Comparison of ENCODE assay signal across 10 mouse cellular contexts in genomic region chr10:80436276-80436675, GRCm38 (mm10). TPM values are rescaled to one million over a fixed set of nuclear protein-coding genes. Genes with fewer than 3 reads are reported as not detected.
A peak's percentile ranks its signal among the peaks of the same experiment; 100 is the strongest.
DNase-seq lines count a peak whose midpoint lies in the region; ATAC-seq lines count a peak whose summit lies in the region.
"Had no signal": no experiment of that assay in that cellular context is flagged by ENCODE, and none has a peak within 500 bp of the region (broad histone marks: within the 10 kb centered on the region; RNA-seq: fewer than 3 reads in every experiment).

No protein-coding gene starts in this region.

- no peaks in the 10 kb centered on the region for H3K27me3 ChIP-seq in liver, embryonic 13.5 days
- H3K27me3 ChIP-seq: Patski had no signal

- no peak for ATAC-seq in liver, embryonic 13.5 days (ENCODE audit: low read depth)
- ATAC-seq: Patski had no signal

- H3K4me2 ChIP-seq in liver, embryonic 13.5 days = peak overlapping the region; percentile 89

- H3K4me3 ChIP-seq in liver, embryonic 13.5 days (replicated peaks) = peak overlapping the region; percentile 20; the same call in 1 of the 2 replicates

- peaks cover 55% of the 10 kb centered on the region for H3K4me1 ChIP-seq in liver, embryonic 13.5 days (replicated peaks)

- DNase-seq in cerebellum, postnatal 10 days = peak; percentile 53 to 57
- no peak for DNase-seq in cerebellum, adult 8-10 months
- peak; percentile 45 to 67 for DNase-seq in spleen, postnatal 10 days (ENCODE audit: low spot score in 2 of 2)
- DNase-seq in spleen, adult 12 weeks (ENCODE audit: low spot score) = no peak
- peak; percentile 49 for DNase-seq in liver, embryonic 13.5 days
- peak; percentile 63 to 71 for DNase-seq in urinary bladder, postnatal 4 days (ENCODE audit: low spot score in 2 of 2)
- no peak for DNase-seq in frontal cortex, adult 2 months (ENCODE audit: extremely low spot score in 1 of 2, low spot score in 1 of 2)
- DNase-seq in layer of hippocampus, postnatal 14 days (ENCODE audit: low spot score in 2 of 2) = no peak

- peak overlapping the region; percentile 50 for H3K9ac ChIP-seq in liver, embryonic 13.5 days

- peaks cover under 1% of the 10 kb centered on the region; the same call in 1 of the 2 replicates for H3K36me3 ChIP-seq in liver, embryonic 13.5 days

- peak overlapping the region; percentile 95 for H3K27ac ChIP-seq in liver, embryonic 13.5 days

- H3K9me3 ChIP-seq in liver, embryonic 13.5 days (replicated peaks) = no peaks in the 10 kb centered on the region

- WGBS in liver, embryonic 13.5 days (ENCODE audit: insufficient replicate concordance) = 19% methylated on average over 9 of the region's 9 CpGs

RNA-seq across cellular contexts. Expression of gene Tcf3, which starts 2.8 kb away (rescaled TPM):
- 55.2 and 56.2 TPM in 2 replicates for polyA plus RNA-seq in liver, embryonic 13.5 days (2015; fragmentation: Nextera tagmentation; extraction: Ambion mirVana)
- 33.5 and 34.2 TPM in 2 replicates for polyA plus RNA-seq in frontal cortex, adult 2 months (2012; rRNA removed)
- total RNA-seq in layer of hippocampus, postnatal 14 days (2021) = 10 to 100 TPM; 33.3 to 35.0 TPM

RNA-seq across cellular contexts. Expression of gene Uqcr11, which starts 29.6 kb away (rescaled TPM):
- 474 and 603 TPM in 2 replicates for polyA plus RNA-seq in liver, embryonic 13.5 days (2015; fragmentation: Nextera tagmentation; extraction: Ambion mirVana)
- 1,306 and 1,773 TPM in 2 replicates for polyA plus RNA-seq in frontal cortex, adult 2 months (2012; rRNA removed)
- total RNA-seq in layer of hippocampus, postnatal 14 days (2021) = 100 to 1,000 TPM; 620 to 655 TPM

RNA-seq across cellular contexts. Expression of gene Mbd3, which starts 36.9 kb away (rescaled TPM):
- polyA plus RNA-seq in liver, embryonic 13.5 days (2015; fragmentation: Nextera tagmentation; extraction: Ambion mirVana) = 81.2 and 87.4 TPM in 2 replicates
- 200 and 215 TPM in 2 replicates for polyA plus RNA-seq in frontal cortex, adult 2 months (2012; rRNA removed)
- 100 to 1,000 TPM; 121 to 131 TPM for total RNA-seq in layer of hippocampus, postnatal 14 days (2021)

RNA-seq across cellular contexts. Expression of gene Mex3d, which starts 48.8 kb away (rescaled TPM):
- 1.0 and 1.1 TPM in 2 replicates for polyA plus RNA-seq in liver, embryonic 13.5 days (2015; fragmentation: Nextera tagmentation; extraction: Ambion mirVana)
- polyA plus RNA-seq in frontal cortex, adult 2 months (2012; rRNA removed) = 17.2 and 17.7 TPM in 2 replicates
- 10 to 100 TPM; 20.3 to 24.2 TPM for total RNA-seq in layer of hippocampus, postnatal 14 days (2021)

RNA-seq across cellular contexts. Expression of gene Onecut3, which starts 58.4 kb away (rescaled TPM):
- polyA plus RNA-seq in liver, embryonic 13.5 days (2015; fragmentation: Nextera tagmentation; extraction: Ambion mirVana) = 0.02 TPM in 1 of 2 replicates, not detected in the other
- polyA plus RNA-seq in frontal cortex, adult 2 months (2012; rRNA removed) = 0.02 and 0.04 TPM in 2 replicates
- total RNA-seq in layer of hippocampus, postnatal 14 days (2021) = not detected
- polyA plus RNA-seq: gonadal fat pad, adult 2 months; Patski had no signal

Comparison
In these comparisons a context has a peak if more than half of its experiments do, and no peak if none do; other contexts are left out.
1. DNase-seq: peak in cerebellum, postnatal 10 days (2 of 2), spleen, postnatal 10 days (2 of 2), liver, embryonic 13.5 days (single experiment) and urinary bladder, postnatal 4 days (2 of 2); none in cerebellum, adult 8-10 months (single experiment), spleen, adult 12 weeks (single experiment), frontal cortex, adult 2 months (0 of 2) and layer of hippocampus, postnatal 14 days (0 of 2).